Mouse (Mus musculus): Measurements from ENCODE around the gene 5730522E02Rik. TPM values are rescaled to one million over a fixed set of nuclear protein-coding genes. Genes with fewer than 3 reads are reported as not detected.

5730522E02Rik gene
- total RNA-seq, 2 experiments from 2014 or later: not detected

GRCm38 (mm10) chr11:25709892-25710291, 500.7 kb downstream of the 5730522E02Rik start:
- ATAC-seq (replicated peaks; ENCODE audit: low FRiP score, poor library complexity, severe bottlenecking): no peak

- ATAC-seq (replicated peaks; ENCODE audit: low FRiP score, poor library complexity, severe bottlenecking): no peak
These were observed 506.0 kb downstream of the 5730522E02Rik start for GRCm38 (mm10) chr11:25704332-25705168.

- no peak for ATAC-seq (replicated peaks; ENCODE audit: low FRiP score, poor library complexity, severe bottlenecking)
These were observed 507.8 kb downstream of the 5730522E02Rik start for GRCm38 (mm10) chr11:25702791-25703190.

- no peak for ATAC-seq (replicated peaks; ENCODE audit: low FRiP score, poor library complexity, severe bottlenecking)
These were observed 512.9 kb downstream of the 5730522E02Rik start for GRCm38 (mm10) chr11:25697508-25698193.

- ATAC-seq (replicated peaks; ENCODE audit: low FRiP score, poor library complexity, severe bottlenecking): no peak
These were observed 514.4 kb downstream of the 5730522E02Rik start for GRCm38 (mm10) chr11:25696168-25696567.

- ATAC-seq (replicated peaks; ENCODE audit: low FRiP score, poor library complexity, severe bottlenecking): no peak
These were observed 525.8 kb downstream of the 5730522E02Rik start for GRCm38 (mm10) chr11:25684731-25685130.

- no peak for ATAC-seq (replicated peaks; ENCODE audit: low FRiP score, poor library complexity, severe bottlenecking)
These were observed 530.7 kb downstream of the 5730522E02Rik start for GRCm38 (mm10) chr11:25679856-25680255.

GRCm38 (mm10) chr11:25674194-25674593, 536.4 kb downstream of the 5730522E02Rik start:
- ATAC-seq (replicated peaks; ENCODE audit: low FRiP score, poor library complexity, severe bottlenecking): no peak

- no peak for ATAC-seq (replicated peaks; ENCODE audit: low FRiP score, poor library complexity, severe bottlenecking)
These were observed 540.5 kb downstream of the 5730522E02Rik start for GRCm38 (mm10) chr11:25670018-25670417.

- no peak for ATAC-seq (replicated peaks; ENCODE audit: low FRiP score, poor library complexity, severe bottlenecking)
These were observed 545.9 kb downstream of the 5730522E02Rik start for GRCm38 (mm10) chr11:25664562-25665104.

GRCm38 (mm10) chr11:25646282-25646681, 564.3 kb downstream of the 5730522E02Rik start:
- no peak for ATAC-seq (replicated peaks; ENCODE audit: low FRiP score, poor library complexity, severe bottlenecking)

GRCm38 (mm10) chr11:25644767-25645622, 565.6 kb downstream of the 5730522E02Rik start:
- no peak for ATAC-seq (replicated peaks; ENCODE audit: low FRiP score, poor library complexity, severe bottlenecking)

GRCm38 (mm10) chr11:25606886-25607285, 603.7 kb downstream of the 5730522E02Rik start:
- ATAC-seq (replicated peaks; ENCODE audit: low FRiP score, poor library complexity, severe bottlenecking): no peak

- ATAC-seq (replicated peaks; ENCODE audit: low FRiP score, poor library complexity, severe bottlenecking): no peak
These were observed 610.5 kb downstream of the 5730522E02Rik start for GRCm38 (mm10) chr11:25600030-25600429.

- ATAC-seq (replicated peaks; ENCODE audit: low FRiP score, poor library complexity, severe bottlenecking): no peak
These were observed 615.3 kb downstream of the 5730522E02Rik start for GRCm38 (mm10) chr11:25595303-25595702.

- no peak for ATAC-seq (replicated peaks; ENCODE audit: low FRiP score, poor library complexity, severe bottlenecking)
These were observed 615.8 kb downstream of the 5730522E02Rik start for GRCm38 (mm10) chr11:25594780-25595179.

GRCm38 (mm10) chr11:25592268-25592667, 618.3 kb downstream of the 5730522E02Rik start:
- ATAC-seq (replicated peaks; ENCODE audit: low FRiP score, poor library complexity, severe bottlenecking): no peak

GRCm38 (mm10) chr11:25590215-25590614, 620.3 kb downstream of the 5730522E02Rik start:
- ATAC-seq (replicated peaks; ENCODE audit: low FRiP score, poor library complexity, severe bottlenecking): no peak

GRCm38 (mm10) chr11:25589509-25589908, 621.1 kb downstream of the 5730522E02Rik start:
- ATAC-seq (replicated peaks; ENCODE audit: low FRiP score, poor library complexity, severe bottlenecking): no peak

GRCm38 (mm10) chr11:25574129-25574465, 636.5 kb downstream of the 5730522E02Rik start:
- no peak for ATAC-seq (replicated peaks; ENCODE audit: low FRiP score, poor library complexity, severe bottlenecking)
